Mouse (Mus musculus): Measurements from ENCODE around the gene Pafah1b3.

DNA sequence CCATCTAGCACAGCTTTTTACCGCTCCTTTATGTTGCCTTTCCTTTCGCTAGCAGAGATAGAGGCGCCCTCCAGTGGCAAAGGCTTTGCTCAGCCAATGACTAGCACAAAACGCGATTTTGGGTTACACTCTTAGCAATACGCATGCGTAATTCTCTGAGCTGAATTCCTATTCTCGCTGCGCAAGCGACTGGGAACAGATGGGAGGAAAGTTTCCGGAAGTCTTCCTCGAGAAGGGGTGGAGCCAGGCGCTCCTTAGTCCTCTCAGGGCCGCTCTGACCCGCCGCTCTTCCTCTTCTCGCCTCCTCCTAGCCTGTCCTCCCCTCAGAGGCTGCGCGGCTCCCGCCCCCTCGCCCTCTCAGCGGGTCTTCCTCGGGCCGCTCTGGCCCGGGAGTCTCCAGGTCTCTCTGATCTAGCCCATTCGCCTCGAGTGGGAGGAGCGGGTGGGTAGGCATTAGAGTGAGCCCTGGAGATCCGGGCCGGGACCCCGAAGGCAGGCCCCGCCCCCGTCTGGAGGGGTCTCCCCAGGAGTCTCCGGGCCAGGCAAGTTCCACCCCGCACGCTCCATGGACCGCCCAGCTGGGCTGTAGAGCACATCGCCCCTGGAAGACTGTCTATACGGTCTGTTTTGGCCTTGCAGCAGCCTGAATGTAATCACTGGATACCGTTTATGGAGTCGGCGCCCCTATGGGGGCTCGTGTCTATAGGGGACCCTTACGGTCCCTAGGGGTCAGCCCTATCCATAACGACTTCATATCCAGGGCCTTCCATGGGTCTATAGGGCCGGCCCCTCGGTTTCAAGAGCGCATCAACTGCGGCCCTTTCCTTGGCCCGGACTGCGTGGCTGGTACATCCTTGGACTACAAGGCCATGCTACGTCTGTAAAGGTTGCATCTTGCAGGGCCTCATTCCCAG is 19.0 kb upstream of the Pafah1b3 start, which contains the start of gene Megf8:
- TF ChIP-seq FLI1 (IDR thresholded peaks at IDR 0.05; ENCODE audit: low read length) (no peak), GATA1 (IDR thresholded peaks at IDR 0.05; ENCODE audit: borderline replicate concordance, low read length) (no peak)
